Mouse (Mus musculus) left cerebral cortex, adult 11 months (tissue): ENCODE measurements at regions not wholly inside any gene's neighbourhood (a gene's known extent, or its start where the extent isn't known, plus 50 kb on each side); places are given as distances from the start of the nearest gene placed in this dataset.

Experiments
- DNase-seq: peaks from one replicate; pipeline ENCODE4 v3.0.0; 2022; ENCODE audit warnings: low spot score

- DNase-seq, result no peak
Measured at GRCm38 (mm10) chr2:3940786-3941185, 76.7 kb upstream of the Frmd4a start.

DNA sequence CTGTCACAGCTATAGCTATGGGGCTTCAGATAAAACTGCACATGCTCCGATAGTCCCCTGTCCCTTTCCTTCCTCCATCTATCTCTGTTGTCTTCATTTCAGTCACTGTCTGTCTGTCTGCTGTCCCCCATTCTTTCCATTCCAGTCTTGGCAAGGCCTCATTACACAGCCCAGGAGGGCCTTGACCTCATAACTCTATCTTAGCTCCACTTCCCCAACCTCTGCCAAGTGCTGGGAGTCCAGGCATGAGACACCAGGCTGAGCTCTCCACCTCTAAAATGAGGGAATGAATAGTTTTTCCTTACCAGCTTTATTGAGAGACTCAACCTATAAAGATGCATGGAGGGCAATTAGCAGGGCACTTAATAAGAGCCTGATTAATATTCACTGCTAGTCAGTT, 76.0 kb upstream of the Frmd4a start:
- DNase-seq, result no peak

DNA sequence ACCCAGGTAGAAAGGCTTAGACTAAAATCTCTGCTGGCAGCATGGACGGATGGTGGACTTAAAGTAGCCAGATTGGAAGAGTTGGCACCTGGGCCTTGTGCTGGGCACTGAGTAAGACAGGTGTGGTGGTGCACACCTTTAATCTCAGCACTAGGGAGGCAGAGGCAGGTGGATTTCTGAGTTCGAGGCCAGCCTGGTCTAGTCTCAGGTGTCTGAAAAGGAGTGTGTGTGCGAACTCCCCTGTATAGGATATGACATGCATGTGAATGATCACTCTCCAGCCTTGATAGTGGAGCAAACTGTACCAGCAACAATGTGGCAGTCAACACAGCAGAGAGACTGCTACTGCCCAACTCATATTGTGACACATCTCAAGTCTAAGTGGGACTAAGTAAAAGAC, 70.1 kb upstream of the Frmd4a start:
- no peak for DNase-seq

- DNase-seq, result no peak
Measured at GRCm38 (mm10) chr2:3948331-3948730, 69.2 kb upstream of the Frmd4a start.

DNA sequence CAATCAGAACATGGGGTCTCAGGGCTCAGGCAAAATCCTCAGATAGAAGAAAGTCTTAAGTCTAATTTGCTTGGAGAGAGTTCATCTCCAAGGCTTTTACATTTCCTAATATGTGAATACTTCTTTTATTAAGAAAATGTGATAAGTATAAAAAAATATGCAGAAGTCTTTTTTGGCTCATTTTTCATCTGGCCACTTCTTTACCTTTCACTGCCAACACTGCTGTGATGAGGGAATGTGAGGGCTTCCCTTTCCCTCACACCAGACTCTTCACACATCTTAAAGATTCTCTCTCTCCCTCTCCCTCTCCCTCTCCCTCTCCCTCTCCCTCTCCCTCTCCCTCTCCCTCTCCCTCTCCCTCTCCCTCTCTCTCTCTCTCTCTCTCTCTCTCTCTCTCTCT, 60.0 kb upstream of the Frmd4a start:
- DNase-seq, result no peak

DNA sequence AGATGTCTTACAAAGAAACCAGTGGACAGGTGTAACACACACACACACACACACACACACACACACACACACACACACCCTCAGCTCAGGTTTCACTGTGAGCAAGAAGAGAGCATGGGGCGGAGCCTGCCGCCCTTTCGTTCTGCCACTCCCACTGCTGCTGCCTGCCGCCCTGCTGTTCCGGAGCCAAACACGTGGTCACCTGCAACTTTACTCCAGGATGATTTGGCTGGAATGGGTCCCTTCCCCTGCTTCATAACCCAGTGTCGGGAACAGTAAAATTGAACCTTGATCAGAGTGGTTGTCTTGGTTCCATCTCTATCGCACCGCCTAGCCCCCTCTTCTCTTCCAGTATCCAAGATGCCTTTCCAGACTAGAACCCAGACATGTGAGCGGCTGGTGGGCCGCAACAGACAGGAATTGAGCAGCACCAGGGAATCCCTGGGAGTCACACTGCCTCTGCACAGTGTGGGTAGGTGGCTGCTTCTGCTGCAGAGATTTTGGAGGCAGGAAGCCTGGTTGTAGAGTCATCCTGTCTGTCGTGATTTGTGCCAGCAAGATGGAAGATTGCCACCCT, 59.4 kb upstream of the Frmd4a start:
- DNase-seq, result peak; percentile 43

DNA sequence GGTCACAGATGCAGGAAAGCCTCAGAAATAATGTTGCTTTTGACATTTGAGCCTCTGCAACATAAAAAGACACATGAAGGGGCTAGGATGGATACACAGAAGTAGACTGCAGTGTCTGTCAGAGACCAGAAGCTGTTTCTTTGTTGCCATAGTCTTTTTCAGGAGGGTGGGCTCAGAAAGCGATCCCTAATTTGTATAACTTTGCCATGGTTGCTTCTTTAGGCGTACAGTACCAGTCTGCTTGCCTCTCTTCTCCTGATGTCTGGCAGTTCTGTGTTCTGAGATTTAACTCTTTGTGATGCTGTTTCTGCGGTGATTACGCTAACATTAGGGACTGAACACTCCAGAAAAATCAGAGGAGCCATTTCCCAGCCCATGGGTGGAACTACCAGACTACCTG, 58.8 kb upstream of the Frmd4a start:
- DNase-seq, result no peak

DNA sequence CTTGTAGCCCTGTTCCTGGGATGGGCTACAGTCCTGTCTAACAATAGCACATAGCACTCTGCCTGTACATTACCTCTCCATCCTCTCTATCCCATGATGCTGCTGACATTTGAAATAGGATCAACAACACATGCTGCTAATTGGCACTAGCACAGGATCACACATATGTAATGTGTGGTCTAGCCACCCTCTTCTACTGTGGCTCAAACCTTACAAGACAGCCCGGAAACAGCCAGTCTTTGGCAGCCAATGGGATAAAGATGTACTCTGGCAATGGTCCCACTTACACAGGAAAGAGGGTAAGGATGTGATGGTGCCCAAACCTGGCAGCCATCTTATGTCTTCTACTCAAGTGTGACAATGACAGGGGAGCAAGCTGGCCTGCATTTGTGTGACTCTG, 58.3 kb upstream of the Frmd4a start:
- no peak for DNase-seq

DNA sequence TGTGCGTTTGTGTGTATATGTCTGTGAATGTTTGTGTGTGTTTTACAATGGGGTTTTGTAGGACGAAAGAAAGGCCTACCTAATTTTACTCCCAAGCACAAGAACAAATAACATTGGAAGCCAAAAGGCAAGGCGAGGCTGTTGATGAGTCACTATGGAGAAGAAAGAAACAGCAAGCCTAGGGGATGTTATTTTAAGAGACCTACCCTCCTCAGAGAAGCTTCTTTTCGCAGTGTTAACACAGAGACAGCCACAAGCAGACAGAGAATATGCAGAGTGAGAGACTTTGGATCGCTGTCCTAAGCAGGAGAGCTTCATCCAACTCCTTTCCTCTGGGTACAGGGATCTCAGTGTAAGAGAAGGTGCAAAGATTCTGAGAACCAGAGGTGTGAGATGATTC, 57.3 kb upstream of the Frmd4a start:
- no peak for DNase-seq

- no peak for DNase-seq
Measured at GRCm38 (mm10) chr2:3964351-3964750, 53.2 kb upstream of the Frmd4a start.
